Mouse (Mus musculus) gastrocnemius, postnatal 10 days (tissue): ENCODE data around the gene Cachd1. TPM values are rescaled to one million over a fixed set of nuclear protein-coding genes. Genes with fewer than 3 reads are reported as not detected.

ENCODE experiments used
- DNase-seq: peaks from one replicate; pipeline ENCODE4 v3.0.0; 2021; ENCODE audit warnings: mixed read lengths
- total RNA-seq, 2 experiments: library from RNA; stranded (reverse); gene quantifications; 2 replicates each; pipeline ENCODE4 v1.2.3; 2021

Cachd1 gene
- total RNA-seq, 2 experiments from 2014 or later = 7.4 to 7.7 TPM

- DNase-seq = no peak
Measured at GRCm38 (mm10) chr4:100922816-100923554, 146.5 kb downstream of the Cachd1 start.

DNA sequence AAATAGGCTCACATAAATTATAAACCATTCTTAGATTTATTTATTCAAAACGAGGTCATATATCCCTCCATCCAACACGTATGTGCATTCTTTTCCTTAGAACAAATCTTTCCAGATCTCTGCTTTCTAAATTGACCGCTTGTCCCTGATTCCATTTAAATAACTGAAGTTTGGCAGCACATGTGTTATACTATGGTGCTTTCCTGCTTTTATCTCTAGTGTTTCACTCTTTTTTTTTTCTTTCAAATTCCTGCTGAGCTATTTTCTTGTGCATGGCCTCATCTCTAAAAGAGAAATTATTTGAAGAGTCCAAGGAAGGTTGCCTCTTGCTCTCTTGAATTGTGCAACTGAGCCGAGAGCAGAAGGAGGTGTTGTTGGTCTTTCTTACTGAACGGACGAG is 147.1 kb downstream of the Cachd1 start:
- DNase-seq = no peak

GRCm38 (mm10) chr4:100924276-100924675 is 147.8 kb downstream of the Cachd1 start:
- no peak for DNase-seq

- no peak for DNase-seq
Measured at GRCm38 (mm10) chr4:100925153-100925552, 148.7 kb downstream of the Cachd1 start.

DNA sequence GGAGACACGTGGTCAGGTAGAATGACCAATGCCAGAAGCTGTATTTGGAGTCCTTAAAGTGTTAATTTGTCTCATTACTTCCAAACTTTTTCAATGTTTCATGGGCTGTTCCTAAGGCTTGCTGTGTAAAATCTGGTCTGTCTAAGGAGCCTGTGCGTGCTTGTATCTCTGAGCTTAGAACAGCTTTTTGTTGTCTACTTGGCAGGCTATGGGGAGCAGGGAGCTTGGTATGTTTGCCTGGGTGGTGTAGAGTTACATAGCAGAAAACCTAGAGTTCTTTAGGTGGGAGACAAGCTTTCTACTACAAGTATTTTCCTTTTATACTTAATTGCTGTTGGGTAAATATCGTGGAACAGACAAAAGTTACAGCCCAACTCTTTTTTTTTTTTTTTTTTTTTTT is 150.1 kb downstream of the Cachd1 start:
- no peak for DNase-seq

DNA sequence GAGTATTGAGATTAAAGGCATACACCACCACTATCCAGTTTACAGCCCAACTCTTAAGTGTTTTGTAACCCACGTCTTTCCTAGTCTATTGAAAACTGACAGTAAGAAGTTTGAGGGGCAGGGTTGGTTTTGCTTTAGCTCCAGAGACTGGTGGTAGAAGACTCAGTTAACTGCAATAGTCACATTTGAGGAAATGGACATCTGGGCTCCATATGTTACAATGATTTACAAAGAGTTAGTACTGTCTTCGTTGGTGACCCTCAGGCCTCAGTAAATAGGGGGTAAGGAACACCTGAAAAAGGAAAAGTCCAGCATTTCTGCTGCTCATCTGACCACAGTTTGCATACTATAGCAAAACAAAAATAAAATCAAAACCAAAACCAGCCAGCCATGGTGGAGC is 150.6 kb downstream of the Cachd1 start:
- no peak for DNase-seq

- no peak for DNase-seq
Measured at GRCm38 (mm10) chr4:100943689-100944088, 167.2 kb downstream of the Cachd1 start.

DNA sequence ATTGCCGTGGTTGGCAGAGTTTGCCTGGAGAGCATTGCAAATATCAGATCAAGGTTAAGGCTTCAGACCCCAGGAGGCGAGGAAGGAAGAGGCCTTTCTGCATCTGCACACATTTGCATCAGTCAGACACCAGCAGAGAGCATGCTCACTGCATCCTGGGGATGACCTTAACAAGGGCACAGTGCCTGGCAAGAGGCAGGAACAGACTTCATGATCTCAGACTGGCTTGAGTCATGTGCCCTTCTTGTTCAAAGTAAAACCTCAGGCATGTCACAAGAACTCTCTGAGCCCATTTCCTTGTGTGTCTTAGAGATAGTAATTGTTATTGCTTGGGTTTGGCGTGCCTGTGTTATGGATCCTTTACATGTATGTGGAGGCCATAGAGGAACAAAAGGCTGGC is 167.8 kb downstream of the Cachd1 start:
- DNase-seq = no peak

- no peak for DNase-seq
Measured at GRCm38 (mm10) chr4:100945171-100945899, 168.9 kb downstream of the Cachd1 start.

- peak; percentile 12 for DNase-seq
Measured at GRCm38 (mm10) chr4:100948494-100949425, 172.3 kb downstream of the Cachd1 start.

- no peak for DNase-seq
Measured at GRCm38 (mm10) chr4:100950316-100950715, 173.8 kb downstream of the Cachd1 start.

GRCm38 (mm10) chr4:100951876-100952275 is 175.4 kb downstream of the Cachd1 start:
- no peak for DNase-seq

DNA sequence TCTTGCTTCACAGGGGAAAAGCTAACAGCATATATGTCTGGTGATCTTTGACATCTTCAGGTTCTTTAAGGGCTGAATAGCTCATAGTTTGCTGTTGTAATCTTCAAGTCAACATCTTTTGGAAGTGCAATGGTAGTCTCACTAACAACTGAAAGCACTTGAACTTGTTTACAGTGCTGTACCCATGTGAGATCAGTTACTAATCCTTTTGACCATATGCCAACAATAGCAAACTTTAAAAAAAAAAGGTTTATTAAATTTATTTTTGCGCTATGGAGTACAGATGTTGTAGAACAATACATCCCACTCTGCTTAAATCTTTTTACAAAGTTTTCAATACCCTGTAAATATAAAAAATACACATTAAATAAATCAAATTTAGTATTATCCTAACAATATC is 186.9 kb downstream of the Cachd1 start:
- no peak for DNase-seq

- no peak for DNase-seq
Measured at GRCm38 (mm10) chr4:100963796-100964195, 187.3 kb downstream of the Cachd1 start.

GRCm38 (mm10) chr4:100967703-100968392 is 191.4 kb downstream of the Cachd1 start:
- DNase-seq = no peak

DNA sequence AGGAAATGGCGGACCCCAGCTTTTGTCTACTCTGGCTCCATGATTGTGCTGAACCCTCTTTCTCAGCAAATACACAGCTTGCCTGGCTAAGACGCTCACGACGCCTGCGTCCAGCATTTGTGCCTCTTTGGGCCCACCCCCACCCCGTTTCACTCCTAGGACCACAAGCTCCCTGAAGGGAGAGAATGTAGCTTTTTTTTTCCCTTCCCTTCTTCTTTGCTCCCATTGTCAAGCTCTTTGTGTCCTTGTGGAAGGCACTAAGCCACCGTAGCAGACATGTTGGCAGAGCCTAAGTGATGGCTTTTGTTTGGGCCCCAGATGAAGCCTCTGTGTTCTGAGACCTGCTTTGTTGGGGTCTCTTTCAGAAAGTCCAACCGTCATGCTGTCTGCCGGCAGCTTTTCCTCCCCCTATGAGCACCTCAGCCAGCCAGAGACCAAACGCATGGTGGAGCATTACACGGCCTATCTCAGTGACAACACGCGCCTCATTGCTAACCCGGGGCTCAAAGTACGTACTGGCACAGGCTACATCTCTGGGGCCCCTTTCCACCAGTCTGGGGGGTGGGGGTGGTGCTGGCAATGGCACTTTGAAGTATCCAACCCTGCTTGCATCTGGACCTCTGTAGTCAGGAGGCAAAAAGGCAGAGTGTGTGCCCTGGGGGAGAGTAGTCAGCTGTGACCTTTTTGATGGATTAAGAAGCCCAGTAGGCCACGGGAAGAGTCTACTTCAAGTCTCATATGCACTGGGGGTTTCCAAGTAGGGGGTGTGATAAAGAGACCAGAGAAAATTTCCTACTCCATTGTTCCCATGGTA is 197.4 kb downstream of the Cachd1 start:
- DNase-seq = no peak

- DNase-seq = no peak
Measured at GRCm38 (mm10) chr4:100974455-100975035, 198.1 kb downstream of the Cachd1 start.

DNA sequence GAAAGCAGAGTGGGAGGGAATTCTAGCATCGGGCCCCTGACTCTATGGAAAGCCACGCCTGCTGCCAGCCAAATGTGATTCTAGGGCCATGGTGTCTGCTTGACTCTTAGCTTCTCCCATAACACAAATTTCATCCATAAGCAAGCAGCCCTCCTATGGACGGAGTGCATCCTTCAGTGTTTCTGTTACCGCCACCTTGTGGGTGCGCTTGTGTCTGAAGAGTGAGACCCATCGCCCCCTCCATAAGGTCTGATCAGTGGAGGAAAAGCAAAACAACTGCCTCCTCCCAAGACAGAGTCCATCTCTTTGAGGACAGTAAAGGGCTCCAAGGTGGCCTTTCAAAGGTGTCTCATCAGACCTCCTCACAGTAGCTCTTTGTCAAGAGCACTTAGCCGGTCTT is 201.0 kb downstream of the Cachd1 start:
- DNase-seq = no peak

DNA sequence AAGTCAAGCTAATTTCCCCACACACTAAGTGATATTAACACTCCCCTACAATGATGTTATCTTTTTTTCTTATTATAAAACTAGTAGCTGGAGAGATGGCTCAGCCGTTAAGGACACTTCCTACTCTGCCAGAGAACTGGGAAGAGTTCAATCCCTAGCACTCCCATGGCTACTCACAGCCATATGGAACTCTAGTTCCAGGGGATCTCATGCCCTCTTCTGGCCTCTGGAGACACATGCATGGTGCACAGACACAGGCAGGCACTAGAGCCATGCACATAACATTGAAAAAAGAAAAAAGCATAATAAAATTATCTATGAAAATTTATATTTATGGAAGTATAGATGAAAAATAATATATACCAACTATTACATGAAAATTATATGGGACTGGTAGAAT is 210.7 kb downstream of the Cachd1 start:
- no peak for DNase-seq

DNA sequence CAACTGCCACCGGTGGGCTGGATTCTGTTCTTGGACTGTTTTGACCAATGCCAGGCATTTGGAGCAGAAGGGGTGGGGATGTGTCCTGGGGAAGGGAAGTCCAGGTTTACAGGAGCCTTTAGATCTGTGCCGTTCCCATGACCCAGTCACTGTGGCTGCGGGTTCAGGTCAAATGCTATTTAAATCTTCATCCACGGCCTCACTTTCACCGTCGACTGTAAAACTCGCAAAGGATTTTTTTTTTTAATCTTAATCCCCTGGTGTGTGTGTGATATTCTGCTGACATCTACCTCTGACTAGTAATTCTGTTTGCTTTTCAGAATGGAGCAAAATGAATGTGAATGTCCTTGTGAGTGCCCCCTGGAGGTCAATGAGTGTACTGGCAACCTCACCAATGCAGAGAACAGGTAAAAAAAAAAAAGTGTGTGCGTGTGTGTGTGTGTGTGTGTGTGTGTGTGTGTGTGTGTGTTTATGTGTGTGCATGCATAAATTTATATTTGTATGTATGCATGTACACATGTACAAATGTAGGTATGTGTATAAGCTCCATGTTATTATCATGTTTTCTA is 211.8 kb downstream of the Cachd1 start:
- DNase-seq = no peak
